Mouse (Mus musculus) megakaryocyte, embryonic 14.5 days (primary cell): ENCODE data around the gene Irf9. TPM values are rescaled to one million over a fixed set of nuclear protein-coding genes. Genes with fewer than 3 reads are reported as not detected.

ENCODE experiments used
- H3K27me3 ChIP-seq: replicated peaks from 2 replicates; pipeline ENCODE3; 2012; ENCODE audit warnings: inconsistent platforms
- H3K36me3 ChIP-seq: replicated peaks from 2 replicates; pipeline ENCODE3; 2012; ENCODE audit warnings: low read length, inconsistent platforms, mixed read lengths
- H3K4me1 ChIP-seq: 2 replicates; pipeline ENCODE4 v1.6.1; 2012; ENCODE audit warnings: inconsistent platforms
- H3K4me3 ChIP-seq: replicated peaks from 2 replicates; pipeline ENCODE3; 2012; ENCODE audit warnings: moderate library complexity, mild to moderate bottlenecking, inconsistent platforms
- H3K9me3 ChIP-seq: 2 replicates; pipeline ENCODE4 v1.6.1; 2012; ENCODE audit warnings: inconsistent platforms
- FLI1 ChIP-seq: IDR thresholded peaks from 2 replicates; pipeline ENCODE4 v1.6.1; 2012; ENCODE audit warnings: low read length, inconsistent platforms, mixed read lengths
- GATA1 ChIP-seq: IDR thresholded peaks from 3 replicates; pipeline ENCODE4 v1.6.1; 2012; ENCODE audit warnings: mixed read lengths, low read length, inconsistent platforms, borderline replicate concordance
- polyA plus RNA-seq: library from polyadenylated mRNA; stranded (reverse); fragments of >175 nt; gene quantifications from 2 replicates; pipeline ENCODE4 v1.2.3, GENCODE M21; 2012; ENCODE audit warnings: low replicate concordance; ENCODE audit not compliant: insufficient read depth

Gene Irf9
- polyA plus RNA-seq, 1 experiment, result 40.0 TPM

DNA sequence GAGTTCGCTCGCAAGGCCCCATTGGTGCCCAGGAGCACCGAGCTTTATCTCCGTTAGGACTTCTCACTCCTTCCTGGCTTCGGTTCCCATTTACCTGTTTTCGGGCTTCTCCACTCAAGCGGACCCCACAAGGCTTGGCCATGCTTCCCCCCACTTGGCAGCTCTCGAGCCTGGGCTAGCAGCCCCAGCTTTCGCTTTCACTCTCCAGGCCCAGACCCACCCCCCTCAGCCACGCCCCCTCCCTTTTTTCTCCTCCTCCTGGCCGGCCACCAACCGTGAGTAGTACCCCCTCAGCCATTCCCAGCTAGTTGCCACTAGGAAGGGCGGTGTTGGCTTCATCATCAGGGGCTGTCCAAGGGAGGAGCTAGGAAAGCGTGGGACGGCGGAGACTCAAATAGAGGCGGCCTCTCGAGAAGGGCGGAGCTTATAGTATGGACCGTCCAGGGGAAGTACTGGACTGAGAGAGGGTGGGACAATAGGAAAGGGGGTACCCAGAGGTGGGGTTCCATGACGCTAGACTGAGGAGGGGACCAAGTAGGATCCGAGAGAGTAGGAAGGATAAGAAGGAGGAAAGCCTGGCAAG lies 12.5 kb upstream of the Irf9 start, which contains the start of gene Psme2:
Gene Psme2, minus strand, starts transcription at position 366 of the 583 bp plus-strand sequence.
- no peaks in the 10 kb centered on the region for H3K27me3 ChIP-seq
- peak within 1 kb of the TSS; percentile 96 for H3K4me3 ChIP-seq
- peaks cover 50% of the 10 kb centered on the region for H3K36me3 ChIP-seq
- H3K4me1 ChIP-seq, result peaks cover 68% of the 10 kb centered on the region
- TF ChIP-seq GATA1 (no peak), FLI1 (no peak)
- H3K9me3 ChIP-seq, result no peaks in the 10 kb centered on the region

DNA sequence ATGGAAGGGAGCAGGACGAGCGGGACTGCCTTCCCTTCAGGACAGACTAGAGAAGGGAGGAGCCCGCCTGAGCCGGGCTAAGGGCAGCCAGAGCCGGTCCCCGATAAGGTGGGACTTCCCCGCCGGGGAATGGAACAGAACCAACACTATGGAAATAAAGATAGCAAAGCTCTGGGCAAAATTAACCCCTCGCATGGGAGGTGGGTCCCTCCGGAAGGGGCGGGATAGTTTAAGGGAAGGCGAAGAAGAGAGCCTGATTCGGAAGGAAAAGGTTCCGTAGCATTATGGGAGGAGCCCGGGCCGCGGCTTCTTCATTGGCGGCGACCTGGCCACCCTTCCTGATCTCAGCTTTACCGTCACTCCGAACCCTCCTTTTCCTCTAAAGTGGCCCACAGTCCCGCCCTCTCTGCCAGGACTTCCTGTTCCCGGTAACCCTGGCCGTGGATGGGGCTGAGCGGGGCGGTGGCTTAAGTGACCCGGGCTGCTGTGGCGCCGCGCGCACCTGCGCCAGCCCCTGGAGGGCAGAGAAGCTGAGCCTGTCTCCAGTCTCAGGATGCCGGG lies 12.0 kb upstream of the Irf9 start, which contains the start of gene Rnf31:
Gene Rnf31, plus strand, starts transcription at position 378 of the 561 bp plus-strand sequence.
- H3K27me3 ChIP-seq, result no peaks in the 10 kb centered on the region
- no peaks in the 10 kb centered on the region for H3K9me3 ChIP-seq
- H3K4me3 ChIP-seq, result peak within 1 kb of the TSS; percentile 96
- H3K4me1 ChIP-seq, result peaks cover 68% of the 10 kb centered on the region
- TF ChIP-seq GATA1, result no peak
- no peak for TF ChIP-seq FLI1
- peaks cover 56% of the 10 kb centered on the region for H3K36me3 ChIP-seq

DNA sequence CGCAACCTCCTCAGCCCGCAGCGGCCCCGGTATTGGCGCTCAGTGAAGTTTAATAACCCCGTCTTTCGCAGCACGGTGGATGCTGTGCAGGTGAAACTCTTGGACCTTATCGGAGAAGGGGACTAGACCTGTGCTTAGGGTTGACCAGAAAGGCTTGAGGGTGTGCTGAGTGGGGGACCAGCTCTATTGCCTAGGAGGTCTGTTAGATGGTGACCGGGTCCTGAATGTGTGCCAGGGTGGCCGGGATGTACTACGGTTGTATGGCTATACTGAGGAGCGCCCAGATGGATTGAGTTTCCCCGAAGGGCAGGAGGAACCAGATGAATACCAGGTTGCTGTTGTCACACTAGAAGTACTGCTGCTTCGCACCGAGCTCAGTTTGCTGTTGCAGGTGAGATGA lies 11.1 kb upstream of the Irf9 start:
- Histone ChIP-seq H3K4me1 (peaks cover 71% of the 10 kb centered on the region), H3K9me3 (no peaks in the 10 kb centered on the region), H3K4me3 (peak overlapping the region; percentile 96), H3K36me3 (peaks cover 61% of the 10 kb centered on the region), H3K27me3 (no peaks in the 10 kb centered on the region)
- TF ChIP-seq FLI1, result no peak
- TF ChIP-seq GATA1, result no peak

DNA sequence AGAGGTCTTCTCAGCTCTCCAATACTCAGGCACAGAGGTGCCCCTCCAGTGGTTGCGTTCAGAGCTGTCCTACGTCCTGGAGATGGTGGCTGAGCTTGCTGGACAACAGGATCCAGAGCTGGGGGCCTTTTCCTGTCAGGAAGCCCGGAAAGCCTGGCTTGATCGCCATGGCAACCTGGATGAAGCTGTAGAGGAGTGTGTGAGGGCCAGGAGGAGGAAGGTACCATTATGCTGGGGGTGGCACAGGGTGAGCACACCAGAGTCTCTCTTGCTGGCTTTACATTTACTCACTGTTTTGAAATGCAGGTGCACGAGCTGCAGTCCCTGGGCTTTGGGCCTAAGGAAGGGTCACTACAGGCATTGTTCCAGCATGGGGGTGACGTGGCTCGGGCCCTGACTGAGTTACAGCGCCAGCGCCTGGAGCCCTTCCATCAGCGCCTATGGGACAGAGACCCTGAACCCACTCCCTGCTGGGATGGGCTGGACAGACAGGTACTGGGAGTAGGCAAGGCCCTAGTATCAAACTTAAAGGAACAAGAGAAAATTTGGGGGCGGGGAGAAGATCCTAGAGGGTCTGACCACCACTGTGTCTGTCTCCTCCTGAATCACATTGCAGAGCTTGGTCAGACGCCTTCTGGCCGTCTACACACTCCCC lies 7.2 kb upstream of the Irf9 start:
- Histone ChIP-seq H3K9me3 (no peaks in the 10 kb centered on the region), H3K27me3 (no peaks in the 10 kb centered on the region), H3K36me3 (peaks cover 78% of the 10 kb centered on the region), H3K4me3 (no peak overlapping the region), H3K4me1 (peaks cover 58% of the 10 kb centered on the region)
- TF ChIP-seq GATA1 (no peak), FLI1 (no peak)

DNA sequence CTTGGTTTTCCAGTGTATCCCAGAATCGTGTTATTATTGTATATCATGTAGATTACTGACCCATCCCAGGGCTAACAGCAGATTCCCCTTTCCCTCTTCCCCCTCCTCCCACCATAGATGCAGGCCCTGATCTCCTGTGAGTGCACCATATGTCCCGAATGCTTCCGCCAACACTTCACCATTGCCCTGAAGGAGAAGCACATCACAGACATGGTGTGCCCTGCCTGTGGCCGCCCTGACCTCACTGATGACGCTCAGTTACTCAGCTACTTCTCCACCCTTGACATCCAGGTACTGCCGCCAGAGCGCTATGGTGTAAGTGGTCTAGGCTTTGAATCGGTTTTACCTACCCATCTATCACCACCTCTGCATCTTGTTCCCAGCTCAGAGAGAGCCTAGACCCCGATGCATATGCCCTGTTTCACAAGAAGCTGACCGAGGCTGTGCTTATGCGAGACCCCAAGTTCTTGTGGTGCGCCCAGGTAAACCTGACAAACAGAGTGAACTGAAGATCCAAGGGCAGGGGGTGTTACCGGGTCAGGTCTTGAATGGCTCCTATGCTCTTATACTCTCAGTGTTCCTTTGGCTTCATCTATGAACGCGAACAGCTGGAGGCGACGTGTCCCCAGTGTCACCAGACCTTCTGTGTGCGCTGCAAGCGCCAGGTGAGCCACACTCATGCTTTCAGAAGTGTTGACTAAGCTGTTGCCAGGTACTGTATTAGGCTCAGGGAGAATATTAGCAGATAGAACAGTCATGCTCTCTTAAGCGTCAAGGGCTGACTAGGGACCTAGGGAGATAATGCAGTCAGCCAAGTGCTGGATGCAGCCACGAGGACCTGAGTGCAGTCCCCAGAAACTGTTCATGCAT lies 4.6 kb upstream of the Irf9 start:
- Histone ChIP-seq H3K27me3 (no peaks in the 10 kb centered on the region), H3K9me3 (no peaks in the 10 kb centered on the region), H3K4me3 (peak overlapping the region; percentile 26), H3K36me3 (peaks cover 98% of the 10 kb centered on the region), H3K4me1 (peaks cover 56% of the 10 kb centered on the region)
- no peak for TF ChIP-seq FLI1
- no peak for TF ChIP-seq GATA1

DNA sequence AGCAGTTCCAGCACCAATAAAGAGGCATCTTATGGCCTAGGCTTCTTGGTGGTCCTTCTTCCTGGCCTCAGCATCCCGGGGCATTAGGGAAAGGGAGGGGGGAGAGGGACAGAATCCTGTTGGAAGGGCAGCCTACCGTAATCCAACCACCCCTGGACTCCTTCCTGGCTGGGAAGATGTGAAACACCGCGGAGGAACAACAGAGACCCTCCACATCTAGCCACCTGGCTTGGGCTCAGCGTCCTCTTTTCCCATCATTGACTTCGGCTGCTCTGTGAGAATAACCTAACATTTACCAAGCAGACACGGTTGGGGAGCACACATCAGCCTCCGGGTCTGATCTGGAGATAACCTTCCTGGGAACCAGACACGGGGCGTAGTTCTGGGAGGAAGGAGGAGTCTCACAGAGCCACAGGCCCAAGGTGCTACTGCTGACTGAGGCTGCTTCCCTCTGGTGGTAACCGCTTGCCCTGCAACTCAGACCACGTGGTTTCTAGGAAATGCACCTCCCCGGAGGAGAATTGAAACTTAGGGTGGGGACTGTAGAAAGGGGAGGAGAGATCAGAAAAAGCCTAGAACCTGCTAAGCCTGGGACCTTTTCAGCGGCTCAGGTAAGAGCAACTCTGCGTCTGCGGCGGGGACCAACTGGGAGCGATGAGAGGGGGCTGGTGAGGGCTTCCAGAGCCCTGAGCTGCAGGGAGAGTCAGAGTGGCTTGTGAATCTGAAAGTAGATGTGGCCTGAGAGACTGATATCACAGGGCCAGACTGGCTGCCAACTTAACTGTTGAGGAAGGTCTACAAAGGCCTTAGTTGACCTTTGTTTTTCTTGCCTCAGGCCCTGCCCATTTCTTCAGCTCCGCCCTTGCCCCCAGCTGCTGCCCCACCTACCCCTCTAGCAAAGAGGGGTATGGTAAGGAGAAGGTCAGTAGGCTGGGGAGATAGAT lies 534 bp downstream of the Irf9 start:
- Histone ChIP-seq H3K4me3 (peak overlapping the region; percentile 95), H3K36me3 (peaks cover 88% of the 10 kb centered on the region), H3K4me1 (peaks cover 62% of the 10 kb centered on the region), H3K9me3 (no peaks in the 10 kb centered on the region), H3K27me3 (no peaks in the 10 kb centered on the region)
- no peak for TF ChIP-seq FLI1
- TF ChIP-seq GATA1, result 0 out of 3 replicates have a peak, but pooled peaks have one; percentile 52

DNA sequence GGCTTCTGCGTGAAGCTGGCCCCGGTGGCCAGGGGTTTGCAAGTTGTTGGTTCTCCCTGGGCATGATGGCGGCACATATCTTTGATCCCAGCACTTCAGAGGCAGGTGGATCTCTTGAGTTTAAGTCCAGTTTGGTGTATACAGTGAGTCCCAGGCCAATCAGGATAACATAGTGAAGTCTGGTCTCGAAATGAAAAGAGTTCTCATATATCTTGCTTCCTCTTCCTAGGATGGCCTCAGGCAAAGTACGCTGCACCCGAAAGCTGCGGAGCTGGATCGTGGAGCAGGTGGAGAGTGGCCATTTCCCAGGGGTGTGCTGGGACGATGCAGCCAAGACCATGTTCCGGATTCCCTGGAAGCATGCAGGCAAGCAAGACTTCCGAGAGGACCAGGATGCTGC lies 1.5 kb downstream of the Irf9 start:
- peaks cover 88% of the 10 kb centered on the region for H3K36me3 ChIP-seq

DNA sequence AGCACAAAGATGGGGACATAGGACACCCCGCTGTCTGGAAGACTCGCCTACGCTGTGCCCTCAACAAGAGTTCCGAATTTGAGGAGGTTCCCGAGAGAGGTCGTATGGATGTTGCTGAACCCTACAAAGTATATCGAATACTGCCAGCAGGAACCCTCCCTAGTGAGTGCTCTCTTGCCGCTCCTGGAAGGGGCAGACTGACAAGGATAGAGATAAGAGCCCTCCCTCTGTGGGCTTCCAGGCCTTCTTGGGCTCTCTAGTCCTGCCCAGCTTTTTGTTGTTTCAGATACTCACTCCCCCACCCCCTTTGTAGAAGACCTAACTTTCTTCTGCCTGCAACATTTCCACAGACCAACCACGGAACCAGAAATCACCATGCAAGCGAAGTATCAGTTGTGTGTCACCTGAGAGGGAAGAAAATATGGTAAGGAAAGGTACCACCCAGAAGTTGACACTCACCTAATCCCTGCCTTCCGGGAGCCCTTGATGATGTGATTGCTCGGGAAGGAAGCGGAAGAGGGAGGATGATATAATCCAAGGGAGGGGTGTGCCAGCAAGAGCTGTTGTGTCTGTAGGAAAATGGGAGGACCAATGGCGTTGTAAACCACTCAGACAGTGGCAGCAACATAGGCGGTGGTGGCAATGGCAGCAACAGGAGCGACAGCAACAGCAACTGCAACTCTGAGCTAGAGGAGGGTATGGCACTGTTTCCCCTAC lies 2.5 kb downstream of the Irf9 start:
- H3K27me3 ChIP-seq, result no peaks in the 10 kb centered on the region
- H3K4me1 ChIP-seq, result peaks cover 61% of the 10 kb centered on the region
- peak overlapping the region; percentile 31 for H3K4me3 ChIP-seq
- no peaks in the 10 kb centered on the region for H3K9me3 ChIP-seq
- H3K36me3 ChIP-seq, result peaks cover 87% of the 10 kb centered on the region
- no peak for TF ChIP-seq FLI1
- no peak for TF ChIP-seq GATA1

More for the DNA sequence above, 1.5 kb downstream of the Irf9 start:
- Histone ChIP-seq H3K4me1 (peaks cover 62% of the 10 kb centered on the region), H3K4me3 (peak overlapping the region; percentile 95), H3K9me3 (no peaks in the 10 kb centered on the region), H3K27me3 (no peaks in the 10 kb centered on the region)
- TF ChIP-seq FLI1 (no peak), GATA1 (no peak)

DNA sequence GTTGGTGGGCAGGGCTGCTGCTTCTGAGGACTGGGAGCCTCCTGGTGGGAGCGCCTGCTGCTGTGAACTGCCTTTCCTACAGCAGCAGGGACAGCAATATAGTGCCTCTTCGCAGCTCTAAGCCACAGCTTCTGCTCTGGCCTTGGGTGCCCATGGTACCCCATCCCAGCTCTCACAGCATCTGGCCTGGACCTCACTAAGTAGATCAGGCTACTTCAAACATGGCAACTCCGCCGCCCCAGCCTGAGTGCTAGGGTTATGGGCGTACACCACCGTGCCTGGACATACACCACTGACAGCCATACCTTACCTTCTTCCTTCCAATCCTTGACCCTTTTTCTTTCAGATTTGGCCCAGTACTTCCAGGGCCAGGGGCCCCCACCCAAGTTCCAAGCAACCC lies 5.0 kb downstream of the Irf9 start:
- Histone ChIP-seq H3K36me3 (peaks cover 65% of the 10 kb centered on the region), H3K4me1 (peaks cover 48% of the 10 kb centered on the region), H3K9me3 (no peaks in the 10 kb centered on the region), H3K4me3 (no peak overlapping the region), H3K27me3 (no peaks in the 10 kb centered on the region)
- TF ChIP-seq GATA1 (no peak), FLI1 (no peak)
